Mouse (Mus musculus) erythroblast, adult 5-6 weeks (primary cell): ENCODE measurements around the gene Abcf2. TPM values are rescaled to one million over a fixed set of nuclear protein-coding genes. Genes with fewer than 3 reads are reported as not detected.
A peak's percentile ranks its signal among the peaks of the same experiment; 100 is the strongest.

ENCODE experiments used
- ATAC-seq: replicated peaks from 2 replicates; pipeline ENCODE4 v1.8.0; 2016; ENCODE audit warnings: moderate number of reproducible peaks, mild to moderate bottlenecking, moderate TSS enrichment, inconsistent platforms; ENCODE audit not compliant: poor library complexity, low FRiP score, severe bottlenecking
- total RNA-seq, 2 experiments: library from RNA; stranded (forward) in 1 of 2; stranded (reverse) in 1 of 2; fragments of 150-400 nt in 1 of 2; fragments of 200-764, 138-1000 nt in 1 of 2; gene quantifications; 2 replicates each; pipeline versions ENCODE4 v1.2.3 to v1.2.4; 2015 to 2017; ENCODE audit warnings: low replicate concordance in 2 of 2

Abcf2 gene
- 7.1 and 9.8 TPM in 2 replicates for total RNA-seq (2015; ENCODE audit: low replicate concordance)
- 17.4 and 22.3 TPM in 2 replicates for total RNA-seq (2017; ENCODE audit: low replicate concordance)

GRCm38 (mm10) chr5:24577183-24577929 lies at the start of gene Abcf2:
Gene Abcf2 (minus strand): TSS chr5:24577467.
- peak; percentile 97 for ATAC-seq

- no peak for ATAC-seq
Measured at GRCm38 (mm10) chr5:24624822-24625120, 47.5 kb upstream of the Abcf2 start.

- no peak for ATAC-seq
Measured at GRCm38 (mm10) chr5:24623986-24624821, 46.9 kb upstream of the Abcf2 start, which contains the start of gene Smarcd3. Gene Smarcd3 (minus strand): TSS chr5:24624411.

GRCm38 (mm10) chr5:24623041-24623985 lies 46.0 kb upstream of the Abcf2 start:
- no peak for ATAC-seq

- no peak for ATAC-seq
Measured at GRCm38 (mm10) chr5:24622386-24623040, 45.2 kb upstream of the Abcf2 start.

GRCm38 (mm10) chr5:24620626-24621025 lies 43.4 kb upstream of the Abcf2 start:
- ATAC-seq = no peak

- ATAC-seq = no peak
Measured at GRCm38 (mm10) chr5:24620116-24620515, 42.8 kb upstream of the Abcf2 start.

- no peak for ATAC-seq
Measured at GRCm38 (mm10) chr5:24618921-24619320, 41.7 kb upstream of the Abcf2 start.

GRCm38 (mm10) chr5:24615097-24615496 lies 37.8 kb upstream of the Abcf2 start:
- no peak for ATAC-seq

- ATAC-seq = 0 out of 2 replicates have a peak, but pooled peaks have one; percentile 26
Measured at GRCm38 (mm10) chr5:24612302-24612649, 35.0 kb upstream of the Abcf2 start.

- no peak for ATAC-seq
Measured at GRCm38 (mm10) chr5:24611366-24612301, 34.4 kb upstream of the Abcf2 start.

GRCm38 (mm10) chr5:24609388-24609787 lies 32.1 kb upstream of the Abcf2 start:
- no peak for ATAC-seq

- no peak for ATAC-seq
Measured at GRCm38 (mm10) chr5:24605980-24606665, 28.9 kb upstream of the Abcf2 start.

GRCm38 (mm10) chr5:24605321-24605979 lies 28.2 kb upstream of the Abcf2 start:
- no peak for ATAC-seq

GRCm38 (mm10) chr5:24604656-24605100 lies 27.4 kb upstream of the Abcf2 start:
- no peak for ATAC-seq

GRCm38 (mm10) chr5:24604080-24604655 lies 26.9 kb upstream of the Abcf2 start:
- ATAC-seq = no peak
